Mouse (Mus musculus) G1E (cell line): ENCODE data around the gene Paics. TPM values are rescaled to one million over a fixed set of nuclear protein-coding genes. Genes with fewer than 3 reads are reported as not detected.

ENCODE experiments used
- ATAC-seq: 2 replicates; pipeline ENCODE4 v1.8.0; 2016; ENCODE audit warnings: mild to moderate bottlenecking; ENCODE audit not compliant: insufficient number of reproducible peaks, poor library complexity, low FRiP score, severe bottlenecking; ENCODE audit errors: extremely low read depth
- DNase-seq: peaks from one replicate; pipeline ENCODE4 v3.0.0; 2012; ENCODE audit warnings: low spot score
- H3K27me3 ChIP-seq: 2 replicates; pipeline ENCODE4 v1.6.1; 2012; ENCODE audit warnings: mild to moderate bottlenecking, low read length, inconsistent platforms; ENCODE audit not compliant: insufficient read depth
- H3K36me3 ChIP-seq: replicated peaks from 2 replicates; pipeline ENCODE3; 2012; ENCODE audit warnings: mild to moderate bottlenecking, inconsistent platforms
- H3K4me1 ChIP-seq: 2 replicates; pipeline ENCODE4 v1.6.1; 2012; ENCODE audit warnings: low read depth, low read length, inconsistent platforms, mixed read lengths; ENCODE audit not compliant: insufficient read depth
- H3K4me3 ChIP-seq: 2 replicates; pipeline ENCODE4 v1.5.1; 2012; ENCODE audit warnings: low read depth, mild to moderate bottlenecking, inconsistent platforms, low read length, moderate library complexity, mixed read lengths
- H3K9me3 ChIP-seq: replicated peaks from 2 replicates; pipeline ENCODE4 v1.6.1; 2012; ENCODE audit warnings: inconsistent platforms
- CTCF ChIP-seq: IDR thresholded peaks from 2 replicates; pipeline ENCODE4 v1.5.1; 2012; ENCODE audit warnings: low read depth, low read length, inconsistent platforms, mixed read lengths
- GATA1 ChIP-seq: IDR thresholded peaks from 2 replicates; pipeline ENCODE4 v1.6.1; 2012; ENCODE audit warnings: borderline replicate concordance, low read length, inconsistent platforms, mixed read lengths
- GATA2 ChIP-seq: IDR thresholded peaks from 2 replicates; pipeline ENCODE4 v1.6.1; 2012; ENCODE audit warnings: low read depth, low read length, inconsistent platforms, borderline replicate concordance
- POLR2AphosphoS5 ChIP-seq: IDR thresholded peaks from 2 replicates; pipeline ENCODE4 v1.6.1; 2012; ENCODE audit warnings: low read depth, low read length, inconsistent platforms; ENCODE audit not compliant: insufficient replicate concordance
- TAL1 ChIP-seq: conservative IDR thresholded peaks from 2 replicates; pipeline ENCODE4 v1.6.1; 2012; ENCODE audit warnings: low read depth, low read length, inconsistent platforms, mixed read lengths
- polyA plus RNA-seq: library from polyadenylated mRNA; stranded (reverse); fragments of >175 nt; gene quantifications from 2 replicates; pipeline ENCODE4 v1.2.3, GENCODE M21; 2012
- total RNA-seq, 2 experiments: library from RNA; stranded (forward) in 1 of 2; stranded (reverse) in 1 of 2; fragments of 200-1000 nt in 1 of 2; fragments of >200 nt in 1 of 2; fragmentation: Nextera tagmentation in 1 of 2; gene quantifications; 2 replicates each; pipeline ENCODE4 v1.2.3; 2014 to 2017

Paics gene
- total and polyA plus RNA-seq, 3 experiments: 23.4 to 473 (median 382) TPM

GRCm38 (mm10) chr5:76922833-76923232, 28.3 kb upstream of the Paics start:
- TF ChIP-seq POLR2AphosphoS5 (no peak), GATA1 (no peak), CTCF (no peak), GATA2 (no peak), TAL1 (no peak)
- H3K4me3 ChIP-seq: no peak overlapping the region
- H3K27me3 ChIP-seq: no peaks in the 10 kb centered on the region
- peaks cover 95% of the 10 kb centered on the region for H3K36me3 ChIP-seq
- DNase-seq (no peak), ATAC-seq (no peak)
- H3K4me1 ChIP-seq: no peaks in the 10 kb centered on the region
- H3K9me3 ChIP-seq: no peaks in the 10 kb centered on the region; the same call in 1 of the 2 replicates

- no peak for ATAC-seq
- Histone ChIP-seq H3K27me3 (no peaks in the 10 kb centered on the region), H3K4me1 (no peaks in the 10 kb centered on the region; the same call in 1 of the 2 replicates), H3K36me3 (peaks cover 94% of the 10 kb centered on the region), H3K9me3 (no peaks in the 10 kb centered on the region; the same call in 1 of the 2 replicates), H3K4me3 (no peak overlapping the region)
- no peak for TF ChIP-seq TAL1
- TF ChIP-seq CTCF: no peak
- TF ChIP-seq GATA2: no peak
- TF ChIP-seq POLR2AphosphoS5: no peak
- TF ChIP-seq GATA1: no peak
- no peak for DNase-seq
Measured at GRCm38 (mm10) chr5:76923428-76923827, 27.7 kb upstream of the Paics start.

- TF ChIP-seq CTCF (no peak), GATA1 (no peak), TAL1 (no peak), GATA2 (no peak), POLR2AphosphoS5 (no peak)
- Histone ChIP-seq H3K27me3 (no peaks in the 10 kb centered on the region), H3K9me3 (no peaks in the 10 kb centered on the region; the same call in 1 of the 2 replicates), H3K4me1 (peaks cover 3% of the 10 kb centered on the region), H3K36me3 (peaks cover 91% of the 10 kb centered on the region), H3K4me3 (no peak overlapping the region)
- ATAC-seq (no peak), DNase-seq (no peak)
Measured at GRCm38 (mm10) chr5:76924296-76924695, 26.8 kb upstream of the Paics start.

GRCm38 (mm10) chr5:76928124-76928832, 22.8 kb upstream of the Paics start:
- no peaks in the 10 kb centered on the region; the same call in 1 of the 2 replicates for H3K9me3 ChIP-seq
- no peaks in the 10 kb centered on the region for H3K27me3 ChIP-seq
- TF ChIP-seq CTCF: no peak
- no peak for TF ChIP-seq GATA2
- no peak for TF ChIP-seq GATA1
- no peak for TF ChIP-seq TAL1
- TF ChIP-seq POLR2AphosphoS5: no peak
- no peak overlapping the region for H3K4me3 ChIP-seq
- H3K4me1 ChIP-seq: peaks cover 11% of the 10 kb centered on the region
- ATAC-seq (no peak), DNase-seq (no peak)
- H3K36me3 ChIP-seq: peaks cover 62% of the 10 kb centered on the region

- no peaks in the 10 kb centered on the region; the same call in 1 of the 2 replicates for H3K9me3 ChIP-seq
- DNase-seq (no peak), ATAC-seq (no peak)
- H3K36me3 ChIP-seq: peaks cover 52% of the 10 kb centered on the region
- H3K4me1 ChIP-seq: peaks cover 11% of the 10 kb centered on the region
- no peak overlapping the region for H3K4me3 ChIP-seq
- TF ChIP-seq GATA1: no peak
- TF ChIP-seq POLR2AphosphoS5: no peak
- H3K27me3 ChIP-seq: no peaks in the 10 kb centered on the region
Measured at GRCm38 (mm10) chr5:76929180-76929877, 21.8 kb upstream of the Paics start.

GRCm38 (mm10) chr5:76939717-76940116, 11.4 kb upstream of the Paics start:
- peaks cover 9% of the 10 kb centered on the region; the same call in 1 of the 2 replicates for H3K4me1 ChIP-seq
- peaks cover 8% of the 10 kb centered on the region for H3K9me3 ChIP-seq
- no peak for TF ChIP-seq GATA1
- no peak for TF ChIP-seq TAL1
- no peak for TF ChIP-seq POLR2AphosphoS5
- no peak for TF ChIP-seq CTCF
- TF ChIP-seq GATA2: no peak
- no peak overlapping the region for H3K4me3 ChIP-seq
- H3K27me3 ChIP-seq: no peaks in the 10 kb centered on the region
- no peak for ATAC-seq
- no peak for DNase-seq
- H3K36me3 ChIP-seq: peaks cover 43% of the 10 kb centered on the region
